Mouse (Mus musculus) CH12.LX (cell line): ENCODE measurements around the gene Elf1.

Experiments
- BHLHE40 ChIP-seq: IDR thresholded peaks from 2 replicates; pipeline ENCODE4 v1.6.1; 2011; ENCODE audit warnings: mild to moderate bottlenecking, low read depth, low read length, improper control_type of control experiment
- CTCF ChIP-seq, 2 experiments: IDR thresholded peaks in 1 of 2; conservative IDR thresholded peaks in 1 of 2; 2 replicates each; pipeline ENCODE4 v1.5.1; 2011 to 2012; ENCODE audit warnings: low read depth in 2 of 2, low read length in 2 of 2, improper control_type of control experiment in 1 of 2, inconsistent platforms in 1 of 2, mild to moderate bottlenecking in 1 of 2, moderate library complexity in 1 of 2
- E2F4 ChIP-seq: IDR thresholded peaks from 2 replicates; pipeline ENCODE4 v1.6.1; 2011; ENCODE audit warnings: low read depth, low read length, improper control_type of control experiment; ENCODE audit not compliant: insufficient replicate concordance
- EP300 ChIP-seq: IDR thresholded peaks from 2 replicates; pipeline ENCODE4 v1.6.1; 2011; ENCODE audit warnings: low read length, improper control_type of control experiment
- HCFC1 ChIP-seq: IDR thresholded peaks from 2 replicates; pipeline ENCODE4 v1.6.1; 2012; ENCODE audit warnings: low read depth, mild to moderate bottlenecking, inconsistent platforms, low read length, improper control_type of control experiment
- MAX ChIP-seq: IDR thresholded peaks from 2 replicates; pipeline ENCODE4 v1.6.1; 2011; ENCODE audit warnings: low read length, improper control_type of control experiment
- NELFE ChIP-seq: IDR thresholded peaks from 2 replicates; pipeline ENCODE4 v1.6.1; 2011; ENCODE audit warnings: low read depth, low read length, improper control_type of control experiment
- POLR2A ChIP-seq: IDR thresholded peaks from 2 replicates; pipeline ENCODE4 v1.6.1; 2011; ENCODE audit warnings: low read depth, mild to moderate bottlenecking, improper control_type of control experiment, low read length
- TBP ChIP-seq: conservative IDR thresholded peaks from 2 replicates; pipeline ENCODE4 v1.6.1; 2011; ENCODE audit warnings: low read depth, low read length, improper control_type of control experiment
- TCF12 ChIP-seq: IDR thresholded peaks from 2 replicates; pipeline ENCODE4 v1.6.1; 2014; ENCODE audit warnings: low read depth, mild to moderate bottlenecking, inconsistent platforms, low read length, improper control_type of control experiment
- USF1 ChIP-seq: IDR thresholded peaks from 2 replicates; pipeline ENCODE4 v1.6.1; 2014; ENCODE audit warnings: low read depth, mild to moderate bottlenecking, inconsistent platforms, low read length, improper control_type of control experiment
- ZC3H11A ChIP-seq: IDR thresholded peaks from 2 replicates; pipeline ENCODE4 v1.6.1; 2012; ENCODE audit warnings: low read depth, mild to moderate bottlenecking, inconsistent platforms, low read length, improper control_type of control experiment

GRCm38 (mm10) chr14:79534206-79534605 lies 53.2 kb downstream of the Elf1 start:
- no peak for TF ChIP-seq BHLHE40
- no peak for TF ChIP-seq USF1
- TF ChIP-seq E2F4 = no peak
- TF ChIP-seq POLR2A = no peak
- TF ChIP-seq NELFE = no peak
- no peak for TF ChIP-seq HCFC1
- no peak for TF ChIP-seq EP300
- no peak for TF ChIP-seq TBP
- TF ChIP-seq CTCF (conservative IDR thresholded peaks at IDR 0.05 in 1 of 2, IDR thresholded peaks at IDR 0.05 in 1 of 2; ENCODE audit: low read depth in 2 of 2, low read length in 2 of 2) = no peak
- no peak for TF ChIP-seq MAX
- no peak for TF ChIP-seq TCF12
- no peak for TF ChIP-seq ZC3H11A
